Mouse (Mus musculus) liver, embryonic 15.5 days (tissue): ENCODE data around the gene Alpk1. TPM values are rescaled to one million over a fixed set of nuclear protein-coding genes. Genes with fewer than 3 reads are reported as not detected.

ENCODE experiments used
- ATAC-seq: fragments of 200-750 bp; cut with Nextera tagmentation; 2 replicates; pipeline ENCODE4 v1.8.0; 2017; ENCODE audit warnings: moderate number of reproducible peaks, mild to moderate bottlenecking, moderate library complexity; ENCODE audit not compliant: insufficient read depth
- H3K27ac ChIP-seq: fragments of 300-500 bp; sonication (generic); replicated peaks from 2 replicates; pipeline ENCODE4 v1.5.1; 2015; ENCODE audit warnings: mild to moderate bottlenecking, inconsistent platforms
- H3K27me3 ChIP-seq: fragments of 300-500 bp; sonication (generic); 2 replicates; pipeline ENCODE4 v1.6.1; 2015; ENCODE audit warnings: mild to moderate bottlenecking, inconsistent platforms
- H3K36me3 ChIP-seq: fragments of 300-500 bp; sonication (generic); replicated peaks from 2 replicates; pipeline ENCODE4 v1.6.1; 2015; ENCODE audit warnings: moderate library complexity, mild to moderate bottlenecking, inconsistent platforms
- H3K4me1 ChIP-seq: fragments of 300-500 bp; sonication (generic); replicated peaks from 2 replicates; pipeline ENCODE4 v1.6.1; 2015; ENCODE audit warnings: inconsistent platforms
- H3K4me2 ChIP-seq: fragments of 300-500 bp; sonication (generic); 2 replicates; pipeline ENCODE4 v1.6.1; 2015; ENCODE audit warnings: moderate library complexity, mild to moderate bottlenecking, inconsistent platforms
- H3K4me3 ChIP-seq: fragments of 300-500 bp; sonication (generic); replicated peaks from 2 replicates; pipeline ENCODE4 v1.5.1; 2015; ENCODE audit warnings: mild to moderate bottlenecking, inconsistent platforms
- H3K9ac ChIP-seq: fragments of 300-500 bp; sonication (generic); 2 replicates; pipeline ENCODE4 v1.6.1; 2015; ENCODE audit warnings: moderate library complexity, mild to moderate bottlenecking, inconsistent platforms
- H3K9me3 ChIP-seq: fragments of 300-500 bp; sonication (generic); replicated peaks from 2 replicates; pipeline ENCODE4 v1.6.1; 2016; ENCODE audit warnings: inconsistent platforms
- WGBS: fragments of 180-500 bp; shearing (Covaris S2); methylation state at CpG from one replicate; pipeline ENCODE4 v1.1.7; 2015; ENCODE audit warnings: mixed read lengths; ENCODE audit not compliant: insufficient replicate concordance; 5-methylcytosine and 5-hydroxymethylcytosine counted together
- polyA plus RNA-seq: library from polyadenylated mRNA; unstranded; fragments of >200 nt; fragmentation: Nextera tagmentation; extraction: Ambion mirVana; gene quantifications from 2 replicates; pipeline ENCODE4 v1.2.1, GENCODE M21; 2015

Alpk1 gene
- polyA plus RNA-seq, 1 experiment from 2014 or later: 0.62 TPM

GRCm38 (mm10) chr3:127741473-127741872 is 38.9 kb downstream of the Alpk1 start:
- ATAC-seq: no peak
- WGBS: 79% methylated on average over 3 of the region's 3 CpGs
- Histone ChIP-seq H3K4me3 (no peak overlapping the region), H3K9ac (no peak overlapping the region), H3K27me3 (peaks cover 5% of the 10 kb centered on the region; the same call in 1 of the 2 replicates), H3K4me1 (no peaks in the 10 kb centered on the region), H3K27ac (no peak overlapping the region), H3K9me3 (no peaks in the 10 kb centered on the region), H3K36me3 (no peaks in the 10 kb centered on the region), H3K4me2 (no peak overlapping the region)

- Histone ChIP-seq H3K9ac (no peak overlapping the region), H3K36me3 (no peaks in the 10 kb centered on the region), H3K27ac (no peak overlapping the region), H3K4me2 (no peak overlapping the region), H3K4me3 (no peak overlapping the region), H3K27me3 (no peaks in the 10 kb centered on the region), H3K9me3 (no peaks in the 10 kb centered on the region), H3K4me1 (no peaks in the 10 kb centered on the region)
- ATAC-seq: no peak
- WGBS: 72% methylated on average over 5 of the region's 5 CpGs
Measured at GRCm38 (mm10) chr3:127737876-127738275, 42.5 kb downstream of the Alpk1 start.

- no peak for ATAC-seq
- 68% methylated on average over 3 of the region's 3 CpGs for WGBS
- Histone ChIP-seq H3K4me1 (no peaks in the 10 kb centered on the region), H3K27ac (no peak overlapping the region), H3K9me3 (no peaks in the 10 kb centered on the region), H3K36me3 (no peaks in the 10 kb centered on the region), H3K27me3 (no peaks in the 10 kb centered on the region), H3K9ac (no peak overlapping the region), H3K4me3 (no peak overlapping the region), H3K4me2 (no peak overlapping the region)
Measured at GRCm38 (mm10) chr3:127735395-127735794, 44.9 kb downstream of the Alpk1 start.

GRCm38 (mm10) chr3:127729513-127730137 is 50.7 kb downstream of the Alpk1 start:
- WGBS: 73% methylated on average over 14 of the region's 14 CpGs
- no peak for ATAC-seq

GRCm38 (mm10) chr3:127728851-127729512 is 51.3 kb downstream of the Alpk1 start:
- Histone ChIP-seq H3K4me2 (no peak overlapping the region), H3K27me3 (no peaks in the 10 kb centered on the region), H3K4me1 (no peaks in the 10 kb centered on the region), H3K9me3 (no peaks in the 10 kb centered on the region), H3K27ac (no peak overlapping the region), H3K9ac (no peak overlapping the region), H3K4me3 (no peak overlapping the region), H3K36me3 (no peaks in the 10 kb centered on the region)
- 75% methylated on average over 17 of the region's 17 CpGs for WGBS
- no peak for ATAC-seq

More at GRCm38 (mm10) chr3:127729513-127730137, 50.7 kb downstream of the Alpk1 start:
- Histone ChIP-seq H3K36me3 (no peaks in the 10 kb centered on the region), H3K4me2 (no peak overlapping the region), H3K27me3 (no peaks in the 10 kb centered on the region), H3K9ac (no peak overlapping the region), H3K9me3 (no peaks in the 10 kb centered on the region), H3K4me3 (no peak overlapping the region), H3K4me1 (no peaks in the 10 kb centered on the region), H3K27ac (no peak overlapping the region)

- Histone ChIP-seq H3K36me3 (no peaks in the 10 kb centered on the region), H3K4me1 (no peaks in the 10 kb centered on the region), H3K4me2 (no peak overlapping the region), H3K27me3 (no peaks in the 10 kb centered on the region), H3K9me3 (no peaks in the 10 kb centered on the region), H3K9ac (no peak overlapping the region), H3K27ac (no peak overlapping the region), H3K4me3 (no peak overlapping the region)
- 71% methylated on average over 9 of the region's 9 CpGs for WGBS
- no peak for ATAC-seq
Measured at GRCm38 (mm10) chr3:127728046-127728445, 52.3 kb downstream of the Alpk1 start.

GRCm38 (mm10) chr3:127720948-127721347 is 59.4 kb downstream of the Alpk1 start:
- no peak overlapping the region for H3K9ac ChIP-seq
- H3K27me3 ChIP-seq: no peaks in the 10 kb centered on the region
- H3K27ac ChIP-seq: no peak overlapping the region
- WGBS: 52% methylated on average over 4 of the region's 4 CpGs
- H3K4me1 ChIP-seq: no peaks in the 10 kb centered on the region
- H3K4me2 ChIP-seq: no peak overlapping the region
- H3K9me3 ChIP-seq: no peaks in the 10 kb centered on the region
- H3K4me3 ChIP-seq: no peak overlapping the region
- no peak for ATAC-seq
- H3K36me3 ChIP-seq: no peaks in the 10 kb centered on the region

- H3K27me3 ChIP-seq: no peaks in the 10 kb centered on the region
- no peak overlapping the region for H3K4me3 ChIP-seq
- no peak overlapping the region for H3K4me2 ChIP-seq
- no peaks in the 10 kb centered on the region for H3K9me3 ChIP-seq
- no peaks in the 10 kb centered on the region for H3K4me1 ChIP-seq
- H3K27ac ChIP-seq: no peak overlapping the region
- 70% methylated on average over 6 of the region's 6 CpGs for WGBS
- H3K9ac ChIP-seq: no peak overlapping the region
- H3K36me3 ChIP-seq: no peaks in the 10 kb centered on the region
- no peak for ATAC-seq
Measured at GRCm38 (mm10) chr3:127720050-127720449, 60.3 kb downstream of the Alpk1 start.

- Histone ChIP-seq H3K9ac (no peak overlapping the region), H3K27me3 (no peaks in the 10 kb centered on the region), H3K4me2 (no peak overlapping the region), H3K27ac (no peak overlapping the region), H3K4me3 (no peak overlapping the region), H3K4me1 (no peaks in the 10 kb centered on the region), H3K36me3 (no peaks in the 10 kb centered on the region), H3K9me3 (no peaks in the 10 kb centered on the region)
- ATAC-seq: no peak
- WGBS: 78% methylated on average over 5 of the region's 5 CpGs
Measured at GRCm38 (mm10) chr3:127719601-127720000, 60.7 kb downstream of the Alpk1 start.

GRCm38 (mm10) chr3:127716759-127717158 is 63.6 kb downstream of the Alpk1 start:
- Histone ChIP-seq H3K4me2 (no peak overlapping the region), H3K9me3 (no peaks in the 10 kb centered on the region), H3K4me3 (no peak overlapping the region), H3K27me3 (no peaks in the 10 kb centered on the region), H3K36me3 (no peaks in the 10 kb centered on the region), H3K4me1 (no peaks in the 10 kb centered on the region), H3K27ac (no peak overlapping the region), H3K9ac (no peak overlapping the region)
- 28% methylated on average over 2 of the region's 2 CpGs for WGBS
- ATAC-seq: no peak

GRCm38 (mm10) chr3:127713112-127713511 is 67.2 kb downstream of the Alpk1 start:
- no peak for ATAC-seq
- Histone ChIP-seq H3K4me3 (no peak overlapping the region), H3K4me2 (no peak overlapping the region), H3K9ac (no peak overlapping the region), H3K9me3 (no peaks in the 10 kb centered on the region), H3K27me3 (no peaks in the 10 kb centered on the region), H3K4me1 (no peaks in the 10 kb centered on the region), H3K36me3 (no peaks in the 10 kb centered on the region), H3K27ac (no peak overlapping the region)
- WGBS: 66% methylated on average over 9 of the region's 9 CpGs
